Mouse (Mus musculus): ENCODE results near the gene Atp2b2.

The Atp2b2 gene

DNA sequence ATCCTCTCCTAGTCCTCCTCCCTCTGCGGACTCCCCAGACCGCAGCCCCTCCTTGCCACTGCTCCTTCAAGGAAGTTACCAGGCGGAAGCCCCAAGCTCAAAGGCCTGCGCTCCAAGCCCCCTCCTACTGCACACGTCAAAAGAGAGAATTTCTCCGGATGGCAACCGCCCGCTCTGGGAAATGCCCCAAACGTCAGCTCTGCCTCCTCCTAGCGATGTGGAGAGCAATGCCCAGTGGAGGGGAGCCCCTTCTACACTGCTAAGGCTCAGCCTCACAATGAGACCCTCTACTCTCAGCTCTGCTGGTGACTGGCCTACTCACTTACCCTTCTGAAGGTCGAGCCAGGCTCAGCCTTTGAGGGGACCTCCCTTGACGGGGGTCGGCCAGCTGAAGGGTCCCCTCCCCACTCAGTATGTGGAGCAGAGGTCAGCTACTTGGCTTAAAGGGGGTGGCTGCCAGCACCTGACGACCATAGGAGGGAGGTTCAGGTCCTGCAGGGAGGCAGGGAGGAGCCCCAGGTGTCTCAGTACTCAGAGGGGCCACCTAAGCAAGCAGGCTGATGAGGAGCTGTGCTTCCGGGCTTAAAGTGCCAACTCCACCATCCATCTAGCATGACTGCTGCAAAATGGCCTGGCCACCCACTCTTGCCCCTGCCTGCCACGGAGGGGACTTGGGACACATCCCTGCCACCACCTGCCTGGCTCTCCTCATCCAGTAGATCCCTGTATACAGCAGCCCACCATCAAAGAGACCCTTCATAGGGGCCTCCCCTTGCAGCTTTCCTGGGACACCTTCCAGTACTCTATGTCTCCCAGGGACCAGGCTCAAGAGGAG, 152.2 kb downstream of the Atp2b2 start:
- no peak for DNase-seq (ENCODE audit: low spot score in 2 of 2)

DNA sequence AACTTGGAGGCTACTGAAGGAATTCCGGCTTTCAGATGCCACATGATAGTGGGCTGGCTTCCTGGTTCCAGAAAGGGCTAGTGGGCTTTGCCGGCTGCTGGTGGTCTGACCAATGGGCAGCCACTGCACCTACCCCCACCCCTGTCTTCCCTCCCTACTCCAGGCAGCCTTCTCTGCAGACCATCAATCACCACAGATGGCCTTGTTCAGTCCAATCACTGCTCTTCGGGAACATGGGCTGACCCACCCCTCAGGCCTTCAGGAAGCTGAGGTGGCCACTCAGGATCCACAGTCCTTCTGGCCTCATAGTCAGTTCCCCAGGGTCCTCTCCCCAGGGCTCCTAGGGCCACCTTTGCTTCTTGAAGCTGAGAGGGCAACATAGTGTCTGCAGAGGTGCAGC, 153.2 kb downstream of the Atp2b2 start:
- DNase-seq (ENCODE audit: low spot score in 2 of 2): no peak

DNA sequence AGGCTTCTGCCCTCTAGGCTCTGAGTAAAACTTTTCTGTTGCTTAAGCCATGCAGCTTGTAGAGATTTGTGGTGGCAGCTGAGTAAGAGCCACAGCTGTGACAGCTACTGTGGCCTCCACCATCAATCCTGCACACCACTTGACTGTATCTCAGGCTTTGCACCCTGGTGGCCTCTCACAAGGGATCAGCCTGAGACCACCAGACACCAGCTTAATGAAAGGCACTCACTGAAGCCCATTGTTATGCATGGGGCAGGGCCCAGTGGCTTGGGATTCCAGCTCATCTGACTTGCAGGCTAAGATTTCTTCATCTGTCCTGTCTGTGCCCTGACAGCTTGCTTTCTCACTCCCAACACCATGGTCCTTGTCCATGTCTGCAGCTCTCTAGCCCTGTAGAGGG, 155.5 kb downstream of the Atp2b2 start:
- no peak for DNase-seq (ENCODE audit: low spot score in 2 of 2)

DNA sequence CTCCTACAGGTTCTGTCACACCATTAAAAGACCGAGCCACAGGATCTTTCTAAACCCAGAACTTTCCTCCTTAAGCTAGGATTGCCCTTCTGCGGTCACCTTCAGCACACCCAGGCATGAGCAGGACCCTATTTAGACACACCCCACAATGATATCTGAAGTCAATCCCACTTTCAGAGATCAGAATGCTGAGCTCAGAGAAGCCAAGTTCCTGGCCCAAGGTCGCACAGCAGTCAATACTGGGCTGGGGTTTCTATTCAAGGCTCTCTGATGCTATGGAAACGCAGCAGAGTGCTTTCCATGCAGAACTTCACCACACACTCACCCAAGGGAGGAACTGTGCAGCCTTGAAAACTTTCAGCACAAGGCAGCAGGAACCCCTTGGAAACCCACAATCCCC, 157.6 kb downstream of the Atp2b2 start:
- no peak for DNase-seq (ENCODE audit: low spot score in 2 of 2)

DNA sequence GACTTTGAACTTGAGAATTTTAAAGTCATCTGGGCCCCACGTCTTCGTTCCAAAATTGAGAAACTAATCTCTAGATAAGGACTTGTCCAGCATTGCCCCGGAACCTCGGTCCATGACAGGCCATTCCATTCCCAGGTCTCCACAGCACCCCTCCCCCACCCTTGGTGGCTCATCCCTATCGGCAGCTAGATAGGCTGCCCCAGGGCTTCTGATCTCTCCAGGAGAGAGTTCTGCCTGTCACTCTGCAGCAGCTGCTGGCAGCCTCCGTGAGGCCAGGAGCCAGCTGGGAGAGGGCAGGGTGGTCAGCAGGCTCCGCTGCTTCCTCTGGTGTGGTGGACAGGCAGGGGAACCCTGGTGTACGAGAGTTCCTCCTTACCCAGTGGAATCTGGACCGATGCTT, 159.2 kb downstream of the Atp2b2 start:
- no peak for DNase-seq (ENCODE audit: low spot score in 2 of 2)

DNA sequence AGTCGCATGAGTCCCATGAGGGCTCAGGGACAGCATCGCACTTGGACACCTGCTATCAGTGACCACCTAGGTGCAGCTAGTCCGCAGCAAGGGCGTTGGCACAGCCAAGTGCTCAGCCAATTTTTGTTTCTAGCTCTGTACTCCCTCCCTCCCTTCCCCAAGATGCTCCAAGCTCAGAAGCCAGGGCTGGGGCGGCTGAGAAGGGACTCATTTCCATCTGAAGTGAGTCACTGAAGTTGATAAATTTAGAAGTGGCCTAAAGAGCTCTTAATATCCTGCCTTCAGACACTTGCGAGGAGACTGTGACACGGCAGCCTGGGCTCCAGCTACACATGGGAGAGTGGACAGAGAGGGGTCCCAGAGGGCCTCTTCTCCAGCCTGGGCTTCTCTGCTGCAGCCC, 160.0 kb downstream of the Atp2b2 start:
- DNase-seq (ENCODE audit: low spot score in 2 of 2): no peak

DNA sequence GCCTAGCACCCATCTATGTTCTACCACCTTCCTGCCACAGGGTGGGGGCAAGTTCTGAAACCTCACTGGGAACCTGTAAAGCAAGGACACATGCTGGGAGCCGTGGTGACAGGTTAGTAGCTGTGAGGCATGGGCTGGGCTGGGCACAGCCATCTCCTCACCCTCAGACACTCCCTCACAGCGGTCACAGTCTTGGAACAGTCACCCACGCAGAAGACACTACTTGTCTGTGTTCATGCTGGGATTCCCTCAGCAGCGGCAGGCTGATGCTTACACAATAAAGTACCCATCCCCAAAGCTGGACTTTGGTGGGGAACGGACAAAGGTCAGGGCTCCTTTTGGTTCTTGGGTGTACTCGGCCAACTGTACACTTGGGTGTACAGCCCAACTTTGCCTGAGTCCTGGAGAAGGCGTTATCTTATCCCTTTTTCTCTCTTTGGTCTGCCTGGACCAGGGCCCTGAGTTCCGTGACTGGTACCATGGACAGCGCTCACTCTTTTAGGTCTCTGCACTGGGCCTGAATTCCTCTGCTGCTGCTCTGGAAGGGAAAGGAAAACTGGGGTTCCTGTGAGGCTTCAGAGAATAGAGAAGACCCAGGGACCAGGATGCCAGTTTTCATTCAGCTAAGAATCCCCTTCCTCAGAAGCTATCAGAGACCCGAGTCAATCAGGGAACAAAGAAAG, 160.7 kb downstream of the Atp2b2 start:
- DNase-seq (ENCODE audit: low spot score in 2 of 2): no peak

DNA sequence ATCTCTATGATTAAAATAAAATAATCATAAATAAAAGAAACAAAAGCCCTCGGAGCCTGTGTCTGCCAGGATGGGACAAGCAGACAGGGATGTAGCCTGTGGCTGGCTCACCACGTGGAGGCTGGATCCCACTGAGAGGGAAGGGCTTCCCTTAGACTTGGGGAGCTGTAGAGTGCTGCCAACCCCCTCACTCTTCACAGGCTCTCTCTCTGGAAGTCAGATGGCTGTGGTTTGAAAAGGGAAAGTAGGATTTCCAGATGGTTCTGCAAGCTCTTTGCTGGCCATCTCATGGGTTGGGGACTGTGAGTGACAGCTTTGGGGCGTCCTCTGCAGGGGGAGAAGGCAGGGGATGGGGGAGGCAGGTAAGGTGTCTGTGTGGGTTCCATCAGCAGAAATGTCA, 163.0 kb downstream of the Atp2b2 start:
- DNase-seq (ENCODE audit: low spot score in 2 of 2): no peak

DNA sequence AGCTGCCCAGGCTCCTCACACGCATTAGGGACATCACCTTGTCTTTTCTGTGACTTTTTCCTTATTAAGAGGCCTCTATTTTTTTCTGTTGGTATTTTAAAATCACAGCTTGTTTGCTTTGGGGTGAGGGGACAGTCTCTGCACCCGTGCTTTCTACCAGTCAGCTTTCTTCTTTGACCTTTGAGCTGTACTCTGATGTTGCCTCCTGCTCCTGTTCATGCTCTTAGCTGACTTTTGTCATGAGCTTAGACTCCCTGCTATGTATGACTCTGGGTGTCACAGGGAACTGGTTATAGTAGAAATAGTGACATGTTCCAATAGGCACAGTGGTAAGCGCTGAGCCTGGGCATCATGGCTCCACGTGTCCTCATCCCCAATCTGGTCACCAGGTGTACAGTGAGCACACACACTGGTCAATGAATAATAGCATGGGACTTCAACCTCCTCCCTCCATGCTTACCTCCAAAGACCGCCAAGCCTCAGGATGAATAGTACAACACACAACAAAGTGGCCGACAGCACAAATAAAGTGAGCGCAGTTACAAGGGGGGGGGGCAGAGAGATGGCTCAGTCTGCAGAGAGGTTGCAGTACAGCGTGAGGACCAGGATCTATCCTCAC, 163.8 kb downstream of the Atp2b2 start:
- DNase-seq (ENCODE audit: low spot score in 2 of 2): no peak

DNA sequence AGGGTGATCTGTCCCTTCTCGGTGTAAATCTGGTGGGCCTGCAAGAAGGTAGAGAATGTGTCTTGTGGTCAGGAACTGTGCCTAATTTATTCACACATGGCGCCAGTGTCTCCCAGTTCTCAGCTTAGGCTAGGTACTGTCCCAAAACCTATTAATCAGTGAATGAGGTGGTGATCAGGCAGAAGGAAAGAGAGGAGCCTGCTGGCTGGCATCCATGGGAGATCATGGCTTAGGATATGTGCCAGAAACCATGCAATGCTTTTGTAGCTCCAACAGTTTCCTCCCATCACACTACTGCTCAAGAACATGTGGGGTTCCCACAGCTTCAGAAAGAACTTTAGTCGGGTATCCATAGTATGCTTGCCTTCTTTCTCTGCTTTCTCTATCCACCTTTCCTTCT, 165.8 kb downstream of the Atp2b2 start:
- DNase-seq (ENCODE audit: low spot score in 2 of 2): no peak

DNA sequence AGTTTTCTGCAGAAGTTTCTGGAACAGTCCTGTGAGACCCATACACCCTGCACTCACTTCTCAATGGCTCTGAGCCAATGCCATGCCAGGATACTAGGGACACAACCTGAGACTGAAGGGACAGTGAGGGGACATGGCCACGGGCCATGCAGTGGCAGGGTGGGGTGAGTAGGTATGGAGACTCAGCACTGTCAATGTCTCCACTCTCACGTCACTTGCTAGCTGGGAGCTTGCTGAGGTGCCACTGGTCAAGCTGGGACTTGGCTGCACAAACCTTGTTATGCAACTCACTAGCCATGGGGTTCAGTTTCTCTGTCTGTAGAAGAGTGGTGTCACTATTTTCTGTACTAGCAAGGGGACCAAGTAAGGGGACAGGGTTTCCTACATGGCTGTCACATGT, 167.2 kb downstream of the Atp2b2 start:
- DNase-seq (ENCODE audit: low spot score in 2 of 2): no peak

DNA sequence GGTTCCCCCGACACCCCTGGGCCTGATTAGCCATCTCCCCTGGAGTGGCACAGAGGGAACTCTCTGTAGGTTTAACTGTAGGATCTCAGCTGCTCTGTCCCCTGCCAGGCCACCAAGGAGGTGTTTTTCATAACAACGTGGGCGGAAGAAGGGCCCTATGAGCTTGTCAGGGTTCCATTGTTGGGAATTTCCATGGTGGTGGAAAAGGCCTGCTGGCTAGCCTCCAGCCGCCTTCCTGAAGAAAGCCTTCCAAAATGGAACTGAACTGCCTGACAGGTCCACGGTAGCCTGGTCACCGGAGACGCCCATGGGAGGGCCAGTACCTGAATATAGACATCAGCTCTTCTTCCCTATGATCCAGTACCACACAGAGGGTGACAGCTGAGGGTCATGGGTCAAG, 169.8 kb downstream of the Atp2b2 start:
- DNase-seq (ENCODE audit: low spot score in 2 of 2): no peak

DNA sequence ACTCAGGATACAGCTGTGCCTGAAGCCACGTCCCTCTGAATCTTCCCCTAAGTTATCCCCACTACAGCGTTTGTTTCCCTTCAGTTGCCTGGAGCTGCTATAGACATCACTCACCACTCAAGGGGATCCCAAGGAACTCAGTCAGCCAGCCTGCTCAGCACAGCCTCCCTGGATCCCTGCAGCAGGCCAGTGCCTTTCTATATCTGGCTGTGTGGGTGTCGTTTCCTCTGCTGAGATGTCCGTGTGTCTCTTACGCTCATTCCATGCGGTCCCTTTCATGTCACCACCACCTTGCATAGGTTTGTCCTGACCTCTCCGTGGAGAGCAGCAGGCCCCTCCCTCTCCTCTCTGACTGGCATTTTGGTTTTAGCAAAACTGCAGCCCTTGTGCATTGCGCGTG, 171.6 kb downstream of the Atp2b2 start:
- DNase-seq (ENCODE audit: low spot score in 2 of 2): no peak

DNA sequence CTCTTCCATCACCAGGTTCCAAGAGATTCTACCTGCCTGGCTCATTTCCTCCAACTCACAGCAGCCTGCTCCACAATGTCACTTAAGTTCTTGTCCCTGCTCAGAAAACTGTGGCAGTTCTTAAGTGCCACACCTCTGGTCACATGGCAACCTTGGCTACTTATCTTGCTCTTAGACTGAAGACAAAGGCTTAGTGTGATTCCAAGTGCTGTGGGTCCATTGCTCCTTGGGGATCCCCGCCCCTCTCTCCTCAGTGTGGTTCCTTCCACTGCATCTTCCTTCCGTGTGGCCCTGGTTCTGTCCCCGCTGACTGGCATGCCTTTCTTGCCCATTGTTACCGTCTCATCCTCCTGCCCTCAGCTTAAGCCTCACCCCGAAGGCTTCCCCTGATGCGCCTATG, 173.9 kb downstream of the Atp2b2 start:
- DNase-seq (ENCODE audit: low spot score in 2 of 2): no peak

DNA sequence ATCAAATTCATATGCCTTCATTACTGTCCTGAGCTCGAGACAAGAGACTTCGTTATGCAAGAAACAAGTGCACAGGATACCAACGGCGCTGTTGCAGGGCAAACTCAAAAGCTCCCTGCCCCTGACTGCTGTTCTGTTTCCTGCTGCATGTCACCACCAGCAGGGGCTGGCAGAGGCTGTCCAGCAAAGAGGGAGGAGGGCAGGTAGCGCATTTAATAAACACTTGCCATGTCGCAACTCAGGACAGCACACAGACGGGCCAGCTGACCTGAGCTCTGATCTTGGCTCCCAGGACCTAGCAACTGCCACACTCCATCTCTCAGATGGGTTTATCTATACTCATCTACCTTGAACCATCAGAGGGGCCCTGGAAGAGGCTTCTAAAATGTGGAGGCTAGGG, 176.7 kb downstream of the Atp2b2 start:
- no peak for DNase-seq (ENCODE audit: low spot score in 2 of 2)

DNA sequence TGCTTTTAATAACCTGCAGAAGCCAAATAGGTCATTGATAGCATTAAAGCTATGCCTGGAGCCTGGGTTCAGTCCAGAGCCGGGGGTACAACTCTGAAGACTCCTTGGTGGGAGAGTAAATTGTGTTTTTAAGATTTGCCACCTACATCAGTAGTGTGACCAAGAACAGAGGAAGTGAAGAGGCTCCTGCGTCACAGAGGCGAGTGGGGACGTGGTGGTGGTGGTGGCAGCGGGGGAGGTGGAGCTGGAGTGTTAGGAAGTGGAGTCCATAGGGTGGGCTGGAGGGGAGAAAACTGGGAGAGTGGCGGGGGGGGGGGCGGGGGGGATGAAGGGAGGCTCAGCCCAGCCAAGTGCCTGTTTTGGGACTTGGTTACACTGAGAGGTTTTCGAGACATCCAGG, 177.6 kb downstream of the Atp2b2 start:
- DNase-seq (ENCODE audit: low spot score in 2 of 2): no peak

DNA sequence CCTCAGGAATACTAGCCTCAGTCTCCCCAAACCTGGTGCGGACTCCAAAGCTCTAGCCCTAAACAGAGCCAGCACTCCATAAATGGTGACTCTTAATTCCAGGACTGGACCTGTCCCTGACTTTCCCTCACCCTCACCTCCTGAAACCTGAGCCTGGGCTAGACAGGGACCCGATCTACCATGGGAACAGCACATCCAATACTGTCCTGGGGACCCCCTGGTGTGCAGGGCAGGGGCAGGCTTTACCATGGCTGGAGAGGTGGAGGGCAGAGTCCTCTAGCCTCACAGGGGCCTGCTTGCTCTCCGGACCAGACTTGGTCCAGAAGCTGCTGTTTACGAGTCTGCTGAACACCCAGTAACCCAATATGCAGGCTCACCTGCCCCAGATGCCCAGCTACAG, 179.5 kb downstream of the Atp2b2 start:
- DNase-seq (ENCODE audit: low spot score in 2 of 2): no peak

DNA sequence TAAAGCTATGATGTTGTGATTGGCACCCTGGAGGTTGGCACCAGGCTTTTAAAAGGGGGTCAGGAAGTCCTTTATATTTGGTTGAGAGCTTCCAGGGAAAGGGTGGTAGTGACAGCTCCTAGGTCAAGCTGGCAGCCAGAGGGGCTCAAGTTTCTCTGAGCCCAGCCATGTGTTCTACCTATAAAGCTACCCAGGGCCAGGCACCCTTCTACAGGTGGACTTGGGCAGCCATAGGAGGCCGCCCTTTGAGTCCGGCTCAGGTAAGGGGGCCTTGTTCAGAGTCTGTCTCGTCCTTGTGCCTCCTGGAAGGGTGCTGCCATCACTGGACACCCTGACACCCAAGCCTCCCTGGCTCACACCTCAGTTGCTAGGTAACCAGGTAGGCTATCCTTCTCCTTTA, 180.5 kb downstream of the Atp2b2 start:
- DNase-seq (ENCODE audit: low spot score in 2 of 2): no peak

DNA sequence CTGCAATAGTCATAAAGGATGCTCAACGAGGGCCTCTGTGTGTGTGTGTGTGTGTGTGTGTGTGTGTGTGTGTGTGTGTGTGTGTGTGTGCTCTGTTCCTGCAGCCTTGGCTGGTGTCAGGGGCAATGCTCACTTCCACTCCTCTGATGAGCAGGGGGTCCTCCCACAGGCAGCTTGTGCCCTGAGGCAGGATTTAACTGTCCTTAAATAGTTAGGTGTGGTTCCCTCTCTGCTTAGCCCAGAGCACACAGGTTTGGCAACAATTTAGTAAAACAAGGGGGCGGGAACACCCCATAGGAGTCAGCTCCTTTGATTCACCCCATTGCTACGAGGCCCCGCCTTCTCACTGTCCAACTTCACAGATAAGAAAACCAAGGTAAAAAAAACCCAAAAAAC, 181.0 kb downstream of the Atp2b2 start:
- no peak for DNase-seq (ENCODE audit: low spot score in 2 of 2)

DNA sequence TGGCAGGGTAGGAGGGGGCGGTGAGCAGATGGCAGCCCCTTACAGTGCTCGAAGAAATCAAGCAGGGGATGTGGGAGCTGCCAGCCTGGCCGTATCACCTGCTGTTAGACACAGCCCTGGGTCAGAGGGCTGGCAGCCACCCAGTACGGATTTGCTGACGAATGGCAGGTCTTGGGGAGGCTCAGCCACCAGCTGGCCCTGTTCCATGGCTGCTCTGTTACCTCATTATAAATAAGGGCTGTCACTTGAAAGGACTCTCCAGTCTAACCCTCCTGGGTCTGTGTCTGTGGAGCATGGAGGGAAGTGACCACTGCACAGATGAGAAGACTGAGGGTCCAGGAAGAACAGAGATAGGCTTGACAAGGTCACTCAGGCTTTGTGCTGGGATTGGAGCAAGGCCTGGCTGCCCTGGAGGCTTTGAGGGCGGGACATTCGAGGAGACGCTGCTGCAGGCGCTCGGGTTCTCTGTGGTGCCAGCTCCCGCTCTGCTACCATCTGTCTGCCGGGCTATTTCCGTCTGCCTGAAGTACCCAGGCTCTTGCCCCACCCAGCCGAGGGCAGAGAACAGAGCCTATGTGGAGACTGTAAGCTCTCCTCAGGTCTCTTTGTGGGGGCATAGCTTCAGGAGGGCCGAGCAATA, 181.6 kb downstream of the Atp2b2 start:
- no peak for DNase-seq (ENCODE audit: low spot score in 2 of 2)

DNA sequence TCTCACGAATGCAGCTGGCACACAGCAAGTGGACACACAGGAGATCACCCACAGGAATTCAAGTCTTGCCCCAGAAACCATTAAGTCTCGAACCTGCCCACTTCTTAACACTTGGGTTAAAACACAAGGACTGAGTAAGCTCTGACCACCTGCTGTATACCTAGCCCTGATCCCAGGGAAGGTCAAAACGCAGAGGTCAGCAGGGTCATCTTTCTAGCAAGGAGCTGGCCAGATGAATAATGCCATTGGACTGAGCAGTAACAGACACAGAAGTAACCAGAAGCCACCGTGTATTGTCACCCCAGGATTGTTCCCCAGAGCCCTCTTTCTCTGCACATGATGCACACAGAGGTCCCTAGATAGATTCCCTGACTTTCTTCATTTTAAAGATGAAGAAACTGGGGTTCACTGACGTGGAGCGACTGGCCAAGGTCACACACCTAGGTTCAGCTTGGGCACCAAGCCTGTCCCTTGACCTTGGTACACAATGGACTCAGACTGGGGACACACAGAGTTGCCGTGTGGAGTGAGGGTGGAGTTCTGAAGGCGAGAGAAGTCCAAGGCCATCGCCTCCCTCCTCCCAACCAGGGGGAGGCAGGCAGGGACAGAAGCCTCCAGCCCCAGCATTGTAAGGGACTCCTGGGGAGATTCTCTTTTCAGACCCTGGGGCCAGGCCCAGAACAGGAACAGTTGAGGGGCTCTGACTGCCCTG, 182.2 kb downstream of the Atp2b2 start:
- DNase-seq (ENCODE audit: low spot score in 2 of 2): no peak

DNA sequence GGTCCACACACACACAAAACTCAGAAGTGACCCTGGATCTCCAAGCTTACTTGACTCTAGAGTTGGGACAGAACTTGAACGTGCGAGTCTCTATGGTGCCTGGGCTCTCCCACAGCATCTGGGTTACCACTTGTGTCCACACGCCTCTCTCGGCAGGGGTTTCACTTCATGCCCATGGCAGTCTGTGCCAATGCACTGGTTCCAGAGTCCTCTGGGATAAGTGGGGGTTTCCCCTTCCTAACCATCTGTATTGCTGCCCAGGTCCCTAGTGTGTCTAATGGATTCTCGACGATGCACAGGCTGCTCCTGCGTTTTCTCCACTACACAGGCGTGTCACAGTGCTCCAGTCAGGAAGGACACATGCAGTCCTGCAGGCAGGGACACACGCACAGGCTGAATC, 184.1 kb downstream of the Atp2b2 start:
- DNase-seq (ENCODE audit: low spot score in 2 of 2): no peak

Data from frontal cortex, postnatal 14 days (tissue).